Mouse (Mus musculus) CD4-positive naive resting alpha-beta T cell, adult 76 days (primary cell): Measurements from ENCODE around the gene Xylt1. TPM values are rescaled to one million over a fixed set of nuclear protein-coding genes. Genes with fewer than 3 reads are reported as not detected.

ENCODE experiments used
- total RNA-seq: library from RNA; stranded (reverse); gene quantifications from one replicate; pipeline ENCODE4 v1.2.4, GENCODE M21; 2023

The Xylt1 gene
- total RNA-seq, result 34.4 TPM

GRCm38 (mm10) chr7:117380418-117381187 is at the start of gene Xylt1:
Xylt1 (plus strand) TSS chr7:117380979.

